In genomic region chr1:66168722-66169121, GRCm38 (mm10) we compare ENCODE assay signal across 19 mouse cellular contexts. TPM values are rescaled to one million over a fixed set of nuclear protein-coding genes. Genes with fewer than 3 reads are reported as not detected.
DNase-seq lines count a peak whose midpoint lies in the region; ATAC-seq and TF ChIP-seq lines count a peak whose summit lies in the region.
"Had no signal": no experiment of that assay in that cellular context is flagged by ENCODE, and none has a peak within 500 bp of the region (broad histone marks: within the 10 kb centered on the region; RNA-seq: fewer than 3 reads in every experiment).

No protein-coding gene starts in this region.

- intact Hi-C loops in gastrocnemius, adult 2 months (cut with DNase I) = no loop called here

- no peak for TF ChIP-seq CTCF in gastrocnemius, adult 2 months (IDR thresholded peaks at IDR 0.05)
- peak; percentile 4; the same call in 1 of the 2 replicates for TF ChIP-seq CTCF in liver, postnatal 0 days (IDR thresholded peaks at IDR 0.05; ENCODE audit: low read depth)

- H3K4me3 ChIP-seq in gastrocnemius, adult 2 months = no peak overlapping the region
- H3K4me3 ChIP-seq in liver, postnatal 0 days (ENCODE audit: low read depth, low read length) = no peak overlapping the region
- no peak overlapping the region for H3K4me3 ChIP-seq in liver, embryonic 11.5 days (ENCODE audit: low read depth, low read length)
- H3K4me3 ChIP-seq: embryonic facial prominence, embryonic 12.5 days; heart, embryonic 13.5 days; midbrain, embryonic 12.5 days had no signal

- H3K27me3 ChIP-seq in liver, postnatal 0 days (ENCODE audit: insufficient read depth, low read length) = no peaks in the 10 kb centered on the region
- H3K27me3 ChIP-seq in liver, embryonic 11.5 days (replicated peaks; ENCODE audit: control insufficient read depth, insufficient read depth, low read length) = no peaks in the 10 kb centered on the region
- H3K27me3 ChIP-seq: embryonic facial prominence, embryonic 12.5 days; heart, embryonic 13.5 days; midbrain, embryonic 12.5 days; Patski had no signal

- TF ChIP-seq EP300 in liver, postnatal 0 days (IDR thresholded peaks at IDR 0.05; ENCODE audit: low read depth) = no peak

- no peak overlapping the region for H3K27ac ChIP-seq in gastrocnemius, adult 2 months
- H3K27ac ChIP-seq in liver, postnatal 0 days (ENCODE audit: low read depth) = no peak overlapping the region
- H3K27ac ChIP-seq in liver, embryonic 11.5 days (ENCODE audit: low read depth, low read length) = no peak overlapping the region
- H3K27ac ChIP-seq: embryonic facial prominence, embryonic 12.5 days; heart, embryonic 13.5 days; macrophage; midbrain, embryonic 12.5 days had no signal

- no peak overlapping the region for H3K4me2 ChIP-seq in liver, postnatal 0 days (ENCODE audit: low read depth, low read length)
- H3K4me2 ChIP-seq in liver, embryonic 11.5 days = no peak overlapping the region
- H3K4me2 ChIP-seq: embryonic facial prominence, embryonic 12.5 days; heart, embryonic 13.5 days; midbrain, embryonic 12.5 days had no signal

- no peak for ATAC-seq in liver, postnatal 0 days
- no peak for ATAC-seq in liver, embryonic 11.5 days (replicated peaks; ENCODE audit: low FRiP score)
- ATAC-seq: inflammation-experienced regulatory T-cells, adult 6 months; Patski had no signal

- H3K4me1 ChIP-seq in liver, postnatal 0 days (ENCODE audit: insufficient read depth) = no peaks in the 10 kb centered on the region
- no peaks in the 10 kb centered on the region for H3K4me1 ChIP-seq in liver, embryonic 11.5 days (replicated peaks; ENCODE audit: control insufficient read depth, insufficient read depth, low read length)
- H3K4me1 ChIP-seq: embryonic facial prominence, embryonic 12.5 days; heart, embryonic 13.5 days had no signal

- 54% methylated on average over 5 of the region's 5 CpGs for WGBS in liver, postnatal 0 days (ENCODE audit: insufficient replicate concordance)
- WGBS in liver, embryonic 11.5 days = 70% methylated on average over 5 of the region's 5 CpGs

- H3K36me3 ChIP-seq in liver, postnatal 0 days (replicated peaks; ENCODE audit: insufficient read depth, low read length) = no peaks in the 10 kb centered on the region
- no peaks in the 10 kb centered on the region for H3K36me3 ChIP-seq in liver, embryonic 11.5 days (ENCODE audit: control insufficient read depth, insufficient read depth, low read length)
- H3K36me3 ChIP-seq: embryonic facial prominence, embryonic 12.5 days; heart, embryonic 13.5 days; midbrain, embryonic 12.5 days had no signal

- no peaks in the 10 kb centered on the region for H3K9me3 ChIP-seq in liver, postnatal 0 days (ENCODE audit: low read length)
- no peaks in the 10 kb centered on the region for H3K9me3 ChIP-seq in liver, embryonic 11.5 days (ENCODE audit: control insufficient read depth, low read length)
- H3K9me3 ChIP-seq: embryonic facial prominence, embryonic 12.5 days; heart, embryonic 13.5 days; midbrain, embryonic 12.5 days had no signal

- H3K9ac ChIP-seq in liver, postnatal 0 days (replicated peaks) = no peak overlapping the region
- no peak overlapping the region for H3K9ac ChIP-seq in liver, embryonic 11.5 days (ENCODE audit: low read depth, low read length)
- H3K9ac ChIP-seq: embryonic facial prominence, embryonic 12.5 days; heart, embryonic 13.5 days; midbrain, embryonic 12.5 days had no signal

- peak; percentile 18 for DNase-seq in gastrocnemius, adult 18-20 months (ENCODE audit: low spot score)
- no peak for DNase-seq in gastrocnemius, adult 2 months
- no peak for DNase-seq in liver, postnatal 0 days
- DNase-seq in liver, embryonic 11.5 days (ENCODE audit: low spot score) = no peak
- peak; percentile 63 for DNase-seq in 3T3-L1 (ENCODE audit: low read depth, low spot score)
- peak; percentile 38 for DNase-seq in adrenal gland, postnatal 14 days
- no peak for DNase-seq in cerebellum, postnatal 10 days
- DNase-seq: cerebellum, adult 2 months; gastrocnemius, postnatal 14 days; kidney, adult 9 months; kidney, postnatal 36 days; thymus, adult 18-20 months had no signal

RNA-seq across cellular contexts. Expression of gene Map2, which starts 6.4 kb away (rescaled TPM):
- 1 to 10 TPM; 1.8 to 4.0 TPM for total RNA-seq in gastrocnemius, adult 18-20 months (2021)
- total RNA-seq in gastrocnemius, adult 2 months (2021) = 1 to 10 TPM; 2.2 to 4.4 TPM
- 0.51 and 0.66 TPM in 2 replicates for polyA plus RNA-seq in liver, postnatal 0 days (2015; fragmentation: Nextera tagmentation; extraction: Ambion mirVana)
- 4.1 and 5.5 TPM in 2 replicates for polyA plus RNA-seq in liver, embryonic 11.5 days (2014; fragmentation: Nextera tagmentation; extraction: Ambion mirVana)
- 18.7 and 29.5 TPM in 2 replicates for total RNA-seq in adrenal gland, postnatal 14 days (2021)
- total RNA-seq: common myeloid progenitor, adult 5-6 weeks had no signal

Comparison
In these comparisons a context has a peak if more than half of its experiments do, and no peak if none do; other contexts are left out.
1. DNase-seq: peak in gastrocnemius, adult 18-20 months (single experiment), 3T3-L1 (single experiment) and adrenal gland, postnatal 14 days (single experiment); none in gastrocnemius, adult 2 months (single experiment), liver, postnatal 0 days (single experiment), liver, embryonic 11.5 days (single experiment) and cerebellum, postnatal 10 days (0 of 2).